Mouse (Mus musculus) adrenal gland, postnatal 14 days (tissue): Measurements from ENCODE around the gene Aes. TPM values are rescaled to one million over a fixed set of nuclear protein-coding genes. Genes with fewer than 3 reads are reported as not detected.

Experiments
- DNase-seq: peaks from one replicate; pipeline ENCODE4 v3.0.0; 2021; ENCODE audit warnings: mixed read lengths
- total RNA-seq: library from RNA; stranded (reverse); gene quantifications from 2 replicates; pipeline ENCODE4 v1.2.3, GENCODE M21; 2021

The Aes gene
- total RNA-seq, 1 experiment from 2014 or later = 698 TPM

DNA sequence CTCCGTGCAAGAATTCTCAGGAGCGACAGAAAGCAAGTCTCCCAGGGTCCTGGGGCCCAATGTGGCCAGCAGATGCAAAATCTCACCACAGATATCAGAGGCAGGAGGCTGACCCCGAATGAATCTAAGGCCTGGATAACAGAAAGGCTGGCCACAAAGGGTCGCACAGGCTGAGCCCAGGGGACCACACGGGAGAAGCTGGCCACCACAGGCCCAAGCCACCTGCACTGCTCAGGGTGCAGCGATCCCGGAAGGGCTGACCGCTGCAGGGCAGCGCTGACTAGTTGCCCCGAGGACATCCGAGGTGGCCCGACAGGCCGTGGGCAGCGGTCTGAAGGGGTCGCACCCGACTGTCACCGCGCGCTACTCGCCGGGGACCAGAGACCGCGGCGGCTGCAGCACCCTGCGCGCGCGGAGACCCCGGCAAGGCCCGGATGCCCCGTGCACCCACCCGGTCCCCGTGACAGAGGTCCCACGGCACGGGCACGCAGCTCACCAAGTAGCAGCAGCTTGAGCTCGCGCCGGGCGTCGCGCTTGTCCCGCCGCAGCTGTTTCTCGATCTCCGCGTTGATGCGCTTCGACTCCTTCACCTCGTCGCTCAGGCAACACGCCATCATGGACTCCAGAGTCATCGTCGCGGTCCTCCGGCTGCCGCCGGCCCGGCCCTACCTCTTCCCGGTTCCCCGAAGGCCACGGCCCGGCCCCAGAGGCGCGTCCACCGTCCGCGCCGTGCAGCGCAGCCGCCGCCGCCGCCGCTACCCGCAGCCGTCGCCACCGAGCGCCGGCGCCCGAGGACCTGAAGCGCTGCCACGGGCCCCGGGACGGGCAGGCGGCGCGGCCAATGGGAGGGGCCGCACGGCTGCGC is 14.8 kb upstream of the Aes start:
- no peak for DNase-seq

DNA sequence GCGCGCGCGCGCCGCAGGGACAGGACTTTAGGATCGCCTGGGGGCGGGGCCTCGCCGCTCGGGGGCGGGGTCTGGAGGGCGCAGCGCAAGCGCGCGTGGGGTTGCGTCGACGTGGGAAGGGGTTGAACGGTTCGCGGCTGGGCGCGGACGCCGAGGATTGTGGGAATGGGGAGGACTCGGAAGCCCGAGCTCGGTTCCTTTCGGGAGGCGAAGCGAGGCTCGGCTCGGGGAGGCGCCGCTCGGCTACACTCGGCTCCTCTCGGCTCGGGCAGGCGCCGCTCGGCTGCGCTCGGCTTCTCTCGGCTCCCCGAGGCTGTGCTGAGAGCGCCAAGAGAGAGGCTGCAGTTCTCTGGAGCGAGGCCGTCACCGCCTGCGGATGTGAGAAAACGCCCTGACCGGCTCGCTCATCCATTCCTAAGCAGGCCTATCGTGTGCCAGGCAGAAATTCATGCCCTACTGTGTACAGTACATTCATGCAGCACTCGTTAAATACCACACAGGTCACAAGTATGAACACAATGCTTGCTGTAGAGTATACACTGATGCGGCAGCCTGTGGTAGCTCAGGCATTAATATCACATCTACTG is 14.0 kb upstream of the Aes start, which contains the start of gene Gna11:
Gene Gna11 (minus strand): TSS at position 30 of the 587 bp plus-strand sequence.
- peak; percentile 100 for DNase-seq

DNA sequence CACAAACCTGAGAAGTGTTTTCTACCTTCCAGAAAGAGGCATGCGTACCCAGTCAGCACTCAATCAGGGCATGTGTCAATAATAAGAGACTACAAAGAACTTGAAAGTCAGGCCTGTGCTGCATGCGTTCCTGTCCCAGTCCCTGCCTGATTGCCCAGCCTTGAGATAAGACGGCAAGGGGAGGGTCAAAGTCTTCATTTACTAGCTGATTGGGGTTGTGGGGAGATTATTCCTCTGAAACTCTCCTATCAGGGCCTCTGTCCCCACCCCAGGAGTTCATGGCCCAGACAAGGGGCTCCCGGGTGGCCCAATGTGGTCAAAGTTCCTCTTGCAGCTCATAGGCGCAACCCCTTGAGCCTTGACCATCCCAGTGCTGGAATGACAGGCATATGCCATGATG is 13.0 kb upstream of the Aes start:
- no peak for DNase-seq

DNA sequence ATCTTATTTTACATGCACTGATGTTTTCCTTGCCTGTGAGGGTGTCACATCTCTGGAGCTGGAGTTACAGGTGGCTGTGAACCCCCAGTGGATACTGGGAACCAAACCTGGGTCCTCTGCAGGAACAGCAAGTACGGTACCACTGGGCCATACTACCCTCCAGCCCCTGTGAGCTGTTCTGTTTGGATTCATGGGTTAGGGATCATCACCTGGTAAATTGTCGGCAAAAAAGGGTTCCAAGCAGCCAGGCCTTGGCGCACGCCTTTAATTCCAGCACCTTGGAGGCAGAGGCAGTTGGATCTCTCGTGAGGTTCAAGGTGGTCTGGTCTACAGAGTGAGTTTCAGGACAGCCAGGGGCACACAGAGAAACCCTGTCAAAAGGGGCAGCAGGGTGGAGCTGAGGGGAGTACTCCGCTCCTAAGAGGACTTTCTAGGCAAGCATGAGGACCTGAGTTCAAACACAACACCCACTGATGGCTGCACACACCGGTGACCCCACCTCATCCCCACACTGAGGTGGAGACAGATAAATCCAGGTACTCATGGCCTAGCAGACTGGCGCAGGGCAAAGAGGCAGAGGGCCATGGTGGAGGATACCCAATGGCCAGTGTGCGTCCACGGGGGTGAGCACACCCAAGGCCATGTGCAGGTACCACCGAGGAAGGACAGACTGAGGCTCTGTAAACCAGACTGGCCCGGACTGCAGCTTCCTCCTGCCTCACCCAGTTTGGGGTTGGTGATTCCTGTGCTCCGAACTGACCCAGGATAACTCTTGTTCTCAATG is 12.3 kb upstream of the Aes start:
- DNase-seq = no peak

DNA sequence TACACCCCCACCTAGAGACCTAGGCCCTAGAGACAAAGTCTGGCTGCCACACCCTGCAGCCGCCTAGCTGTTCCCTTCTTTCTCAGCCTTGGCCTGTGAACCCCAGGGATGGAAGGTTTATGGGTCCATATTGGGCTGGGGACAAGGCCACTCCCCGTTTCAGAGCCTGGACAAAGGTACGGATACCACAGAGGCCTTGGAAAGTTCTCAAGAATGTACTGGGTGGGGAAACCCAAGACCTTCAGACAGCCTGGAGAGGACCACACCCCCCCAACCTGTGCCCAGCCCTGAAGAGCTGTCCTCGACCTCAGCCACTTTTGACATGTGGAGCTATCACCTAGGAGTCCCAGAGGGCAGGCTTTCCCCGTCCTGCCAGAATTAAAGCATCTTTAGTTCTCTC is 10.3 kb upstream of the Aes start:
- DNase-seq = no peak

DNA sequence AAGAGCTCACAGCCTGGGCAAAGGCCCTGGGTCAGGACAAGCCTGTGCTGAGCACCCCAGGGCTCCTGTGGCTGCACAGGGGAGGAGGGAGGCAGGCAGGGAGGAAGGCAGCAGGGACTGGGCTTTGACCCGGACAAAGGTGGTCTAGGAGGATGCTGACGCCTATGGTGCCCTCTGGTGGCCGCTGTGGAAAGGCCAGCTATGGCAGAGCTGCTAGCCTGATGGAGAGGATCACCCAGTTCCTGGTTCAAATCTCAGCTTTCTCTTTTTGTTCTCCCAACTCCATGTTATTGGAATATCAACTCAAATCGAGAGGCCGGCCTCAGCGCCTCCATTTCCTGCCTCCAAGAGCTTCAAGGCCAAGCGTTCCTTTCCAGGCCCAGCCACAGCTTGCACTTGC is 9.0 kb upstream of the Aes start:
- DNase-seq = peak; percentile 83

DNA sequence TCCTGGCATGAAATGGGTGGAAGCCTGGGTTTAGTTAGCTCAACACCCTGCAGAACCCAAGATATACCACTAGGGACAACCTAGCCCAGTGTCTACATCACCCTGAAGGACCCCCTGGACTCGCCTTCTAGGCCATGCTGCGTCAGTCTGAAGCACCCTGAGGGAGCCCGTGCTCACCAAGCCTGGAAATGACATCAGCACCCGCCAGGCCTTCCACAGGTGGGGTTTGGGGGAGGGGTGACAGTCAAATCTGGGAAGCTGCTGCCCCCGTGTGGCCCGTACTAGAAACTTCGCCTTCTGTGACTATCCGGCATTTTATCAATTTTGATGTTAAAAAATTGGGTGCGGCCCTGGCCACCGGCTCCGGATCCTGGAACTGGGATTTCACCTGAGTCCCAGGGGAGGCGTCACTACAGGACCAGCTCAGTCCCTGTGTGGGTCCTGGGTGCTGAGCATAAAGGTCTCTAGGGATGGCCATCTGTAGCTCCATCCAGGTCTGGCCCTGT is 7.6 kb upstream of the Aes start:
- peak; percentile 94 for DNase-seq

DNA sequence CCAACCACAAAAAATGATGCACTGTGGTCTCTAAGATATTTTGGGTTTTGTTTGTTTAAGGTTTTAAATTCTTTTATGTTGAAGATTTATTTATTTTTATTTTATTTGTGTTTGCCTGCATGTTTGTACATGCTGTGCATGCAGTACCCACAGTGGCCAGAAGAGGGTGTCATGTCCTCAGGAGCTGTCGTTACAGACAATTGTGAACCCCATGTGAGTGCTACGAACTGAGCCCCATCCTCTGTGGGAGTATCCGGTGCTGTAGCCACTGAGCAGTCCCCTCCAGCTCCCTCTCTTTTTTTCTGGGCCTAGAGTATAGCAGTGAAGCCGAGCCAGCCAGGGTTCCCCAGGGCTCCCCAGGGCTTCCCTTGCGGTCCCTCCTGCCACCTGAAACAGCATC is 6.1 kb upstream of the Aes start:
- DNase-seq = peak; percentile 49

DNA sequence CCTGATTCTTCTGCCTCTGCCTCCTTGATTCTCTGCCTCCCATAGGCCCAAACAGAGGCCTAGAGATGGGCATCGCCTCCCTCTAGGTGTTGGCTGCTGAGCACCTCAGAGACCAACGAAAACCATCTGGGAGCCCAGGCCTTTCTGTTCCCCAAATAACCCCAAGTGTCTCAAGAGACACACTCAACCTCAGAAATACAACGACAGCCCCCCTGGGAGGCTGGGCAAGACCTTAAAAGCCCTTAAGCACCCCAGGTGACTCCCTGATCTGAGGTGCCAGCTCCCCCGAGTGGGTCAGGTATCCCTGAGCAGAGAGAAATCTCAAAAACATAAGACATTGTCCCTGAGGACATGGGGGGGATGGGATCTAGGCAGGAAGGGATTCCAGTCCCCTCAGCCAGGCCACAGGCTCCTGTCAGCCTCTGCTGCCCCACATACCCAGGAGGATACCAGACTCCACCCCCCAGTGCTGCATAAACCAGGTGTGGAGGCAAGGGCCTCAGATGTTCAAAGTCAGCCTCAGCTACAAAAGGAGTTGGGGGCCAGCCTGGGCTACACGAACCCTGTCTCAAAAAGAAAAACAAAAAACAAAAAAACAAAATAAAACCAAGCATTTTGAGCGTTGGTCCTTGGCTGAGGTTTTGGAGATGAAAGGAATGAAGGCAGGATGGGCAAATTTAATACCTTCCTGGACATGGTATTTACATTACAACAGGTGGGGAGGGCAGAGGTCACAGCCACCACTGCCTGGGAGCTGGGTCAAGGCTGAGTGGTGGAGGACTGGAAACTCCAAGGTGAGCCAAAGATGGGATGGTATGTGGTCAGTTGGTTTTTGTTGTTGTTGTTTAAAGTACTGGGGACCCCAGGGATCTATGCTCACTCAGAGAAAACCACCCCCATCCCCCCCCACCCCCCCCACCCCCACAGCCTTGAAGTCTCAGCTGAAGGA is 5.2 kb upstream of the Aes start:
- DNase-seq = no peak

DNA sequence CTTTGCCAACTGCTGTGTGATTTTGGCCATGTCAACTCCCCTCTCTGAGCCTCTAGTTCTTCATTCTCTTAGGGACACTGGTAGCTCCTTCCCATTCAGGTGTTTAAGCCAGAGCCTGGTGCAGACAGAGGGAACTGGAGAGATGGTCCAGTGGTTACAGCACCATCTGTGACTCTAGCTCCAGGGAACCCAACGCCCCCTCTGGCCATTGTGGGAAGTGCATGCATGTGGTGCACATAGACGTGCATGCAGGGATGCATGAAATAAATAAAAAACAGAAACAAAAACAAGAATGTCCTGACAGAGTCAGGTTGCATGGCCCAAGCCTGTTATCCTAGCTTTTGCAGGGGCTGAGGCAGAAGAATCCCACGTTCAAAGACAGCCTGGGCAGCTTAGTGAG is 3.0 kb upstream of the Aes start:
- no peak for DNase-seq

DNA sequence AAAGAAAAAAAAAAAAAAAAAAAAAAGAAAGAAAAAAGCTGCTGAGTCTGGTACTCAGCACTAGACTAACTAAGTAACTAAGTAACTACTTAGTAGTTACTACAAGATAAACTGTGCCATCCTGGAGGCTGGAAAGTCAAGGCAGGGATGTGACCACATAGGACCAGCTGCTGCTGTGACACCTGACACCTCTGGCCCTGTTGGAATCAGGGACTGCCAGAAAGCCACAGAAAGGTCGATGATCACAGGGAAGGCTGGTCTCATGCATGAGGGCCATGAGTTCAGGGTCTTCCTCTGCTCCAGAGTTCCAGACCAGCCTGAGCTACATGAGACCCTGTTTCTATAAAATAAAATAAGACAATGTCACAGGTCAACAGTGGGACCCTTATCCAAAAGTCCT is 1.8 kb upstream of the Aes start:
- DNase-seq = no peak

DNA sequence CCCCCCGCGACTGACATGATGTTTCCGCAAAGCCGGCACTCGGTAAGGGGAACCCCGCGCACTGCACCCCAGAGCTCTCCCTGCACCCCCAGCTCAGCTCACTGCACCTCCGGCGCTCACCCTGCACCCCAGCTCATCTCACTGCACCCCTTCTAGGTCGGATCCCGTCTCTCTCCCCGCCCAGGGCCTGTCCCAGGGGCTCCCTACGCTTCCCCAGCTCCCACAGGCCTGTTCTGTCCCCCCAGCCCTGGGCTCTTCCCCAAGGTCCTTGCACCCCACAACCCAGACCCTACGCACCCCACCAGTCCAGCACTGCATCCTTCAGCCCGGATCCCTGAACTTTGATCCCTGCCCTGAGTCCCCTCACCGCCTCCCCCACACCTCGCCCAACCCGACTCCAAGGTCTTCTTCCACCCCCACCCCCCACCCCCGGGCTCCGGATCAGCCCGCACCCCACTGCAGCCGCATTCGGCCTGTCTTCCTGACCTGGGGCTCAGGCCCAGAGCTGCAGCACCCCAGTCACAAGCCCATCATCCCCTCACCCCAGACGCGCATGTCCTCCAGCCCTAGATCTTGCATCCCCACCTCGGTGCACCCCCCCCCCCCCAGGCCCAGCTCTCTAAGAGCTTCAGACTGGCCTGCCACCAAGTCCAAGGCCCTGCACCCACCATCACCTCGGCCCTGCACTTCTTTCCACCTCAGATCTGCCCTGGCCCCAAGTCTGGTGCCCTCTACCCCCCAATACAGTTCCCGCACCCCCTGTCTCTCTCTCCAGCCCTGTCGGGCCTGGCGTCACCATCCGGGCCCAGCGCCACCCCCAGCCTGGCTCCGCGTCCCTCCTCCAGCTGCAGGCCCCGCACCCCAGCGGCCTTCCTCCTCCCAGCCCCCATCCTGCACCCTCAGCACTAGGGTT is 595 bp downstream of the Aes start:
- DNase-seq = peak; percentile 91

DNA sequence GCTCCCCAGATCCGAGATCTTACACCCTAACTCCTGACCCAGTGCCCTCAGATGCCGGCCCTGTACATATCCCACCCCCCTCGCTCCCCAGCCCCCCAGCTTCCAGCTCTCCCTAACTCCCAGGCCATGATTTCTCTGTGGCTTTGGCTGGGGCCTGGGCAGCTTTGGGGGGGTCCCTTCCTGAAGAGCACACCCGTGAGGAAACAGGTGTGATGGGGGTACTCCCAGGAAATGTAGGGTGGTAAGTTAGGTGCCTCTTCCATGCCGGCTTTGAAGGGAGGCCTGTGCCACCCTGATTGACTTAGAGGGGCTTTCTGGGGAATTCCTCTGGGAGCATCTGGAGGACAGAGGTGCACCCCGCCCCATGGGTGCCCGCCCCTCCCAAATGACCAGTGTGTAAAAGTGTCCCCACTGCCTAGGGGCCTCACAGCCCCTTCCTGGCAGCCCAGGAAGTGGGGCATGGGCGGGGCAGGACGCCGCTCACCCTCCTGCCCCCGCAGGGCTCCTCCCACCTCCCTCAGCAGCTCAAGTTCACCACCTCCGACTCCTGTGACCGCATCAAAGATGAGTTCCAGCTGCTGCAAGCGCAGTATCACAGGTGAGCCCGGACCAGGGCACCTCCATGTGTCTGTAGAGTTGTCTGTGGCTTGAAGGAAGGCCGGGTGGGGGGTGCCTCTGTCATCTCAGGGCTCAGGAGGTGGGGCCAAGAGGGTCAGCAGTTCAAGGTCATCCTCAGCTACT is 1.6 kb downstream of the Aes start:
- peak; percentile 73 for DNase-seq

DNA sequence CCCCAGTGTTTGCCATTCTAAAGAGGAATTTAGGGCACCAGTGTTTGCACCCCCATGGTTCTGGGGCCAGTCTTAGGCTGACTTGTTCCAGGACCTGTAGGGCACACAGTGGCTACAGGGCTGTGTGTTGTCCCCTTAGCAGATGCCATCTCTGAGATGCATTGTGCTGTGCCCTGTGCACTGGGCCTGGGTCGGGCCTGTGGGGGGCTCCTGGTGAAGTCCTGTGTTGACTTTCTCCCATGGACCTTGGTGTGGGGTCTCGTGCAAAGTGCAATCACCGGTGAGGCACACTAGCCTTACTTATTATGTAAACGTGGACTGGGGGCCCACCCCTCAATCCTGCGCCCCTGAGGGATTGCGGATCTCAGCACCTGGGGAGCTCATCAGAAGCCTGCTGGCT is 3.1 kb downstream of the Aes start:
- no peak for DNase-seq

DNA sequence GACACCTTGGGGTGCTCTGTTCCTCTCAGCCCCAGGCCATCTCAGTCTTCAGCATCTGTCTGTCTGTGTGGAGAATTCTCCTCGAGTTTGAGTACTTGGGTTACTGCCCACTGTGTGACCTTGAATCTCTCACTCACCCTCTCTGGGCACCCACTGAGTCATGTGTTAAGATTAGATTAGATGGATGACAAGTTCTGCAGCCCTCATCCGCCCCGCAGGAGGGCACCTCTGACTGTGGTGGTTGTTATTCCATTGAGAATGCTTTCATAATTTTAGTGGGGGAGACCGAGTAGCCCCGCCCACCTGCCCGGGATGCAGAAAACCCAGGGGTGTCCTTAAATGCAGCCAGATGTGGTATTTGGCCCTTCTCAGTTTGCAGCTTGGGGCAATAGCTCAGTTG is 4.2 kb downstream of the Aes start:
- DNase-seq = peak; percentile 83

DNA sequence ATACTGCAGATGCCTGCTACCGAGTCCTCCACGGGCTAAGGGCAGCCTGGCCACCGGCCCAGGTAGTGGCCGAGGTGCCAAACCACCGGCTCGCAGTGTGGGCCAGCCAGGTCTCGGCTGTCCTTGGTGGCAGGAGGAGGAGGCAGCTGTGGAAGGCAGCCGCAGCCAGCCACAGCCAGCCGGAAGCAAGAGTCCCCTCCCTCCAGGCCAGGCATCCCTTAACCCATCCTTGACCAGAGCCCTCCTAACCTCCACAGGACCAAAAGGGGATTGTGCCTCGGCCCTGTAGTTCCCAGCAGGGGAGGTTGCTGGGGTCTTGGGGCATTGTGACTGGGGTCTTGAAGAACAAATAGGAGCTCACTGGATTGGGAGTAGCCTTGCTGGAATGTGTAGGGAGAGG is 4.9 kb downstream of the Aes start:
- DNase-seq = peak; percentile 80

DNA sequence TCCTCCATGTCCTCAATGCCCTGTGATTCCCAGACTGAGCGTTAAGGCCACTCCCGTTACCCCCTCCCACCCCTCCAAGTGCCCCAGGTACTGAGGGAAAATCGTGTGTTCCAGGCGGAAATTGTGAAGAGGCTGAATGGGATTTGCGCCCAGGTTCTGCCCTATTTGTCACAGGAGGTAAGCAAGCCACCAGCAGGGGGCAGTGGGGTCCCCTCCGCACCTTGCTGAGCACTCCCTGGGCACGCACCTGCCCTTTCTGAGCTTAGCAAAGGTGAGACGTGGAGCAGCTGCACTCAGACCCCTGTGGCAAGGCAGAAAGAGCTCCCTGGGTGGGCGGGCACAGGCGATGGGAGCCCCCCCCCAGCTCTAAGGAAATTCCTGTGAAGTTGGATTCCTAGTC is 5.4 kb downstream of the Aes start:
- peak; percentile 71 for DNase-seq

DNA sequence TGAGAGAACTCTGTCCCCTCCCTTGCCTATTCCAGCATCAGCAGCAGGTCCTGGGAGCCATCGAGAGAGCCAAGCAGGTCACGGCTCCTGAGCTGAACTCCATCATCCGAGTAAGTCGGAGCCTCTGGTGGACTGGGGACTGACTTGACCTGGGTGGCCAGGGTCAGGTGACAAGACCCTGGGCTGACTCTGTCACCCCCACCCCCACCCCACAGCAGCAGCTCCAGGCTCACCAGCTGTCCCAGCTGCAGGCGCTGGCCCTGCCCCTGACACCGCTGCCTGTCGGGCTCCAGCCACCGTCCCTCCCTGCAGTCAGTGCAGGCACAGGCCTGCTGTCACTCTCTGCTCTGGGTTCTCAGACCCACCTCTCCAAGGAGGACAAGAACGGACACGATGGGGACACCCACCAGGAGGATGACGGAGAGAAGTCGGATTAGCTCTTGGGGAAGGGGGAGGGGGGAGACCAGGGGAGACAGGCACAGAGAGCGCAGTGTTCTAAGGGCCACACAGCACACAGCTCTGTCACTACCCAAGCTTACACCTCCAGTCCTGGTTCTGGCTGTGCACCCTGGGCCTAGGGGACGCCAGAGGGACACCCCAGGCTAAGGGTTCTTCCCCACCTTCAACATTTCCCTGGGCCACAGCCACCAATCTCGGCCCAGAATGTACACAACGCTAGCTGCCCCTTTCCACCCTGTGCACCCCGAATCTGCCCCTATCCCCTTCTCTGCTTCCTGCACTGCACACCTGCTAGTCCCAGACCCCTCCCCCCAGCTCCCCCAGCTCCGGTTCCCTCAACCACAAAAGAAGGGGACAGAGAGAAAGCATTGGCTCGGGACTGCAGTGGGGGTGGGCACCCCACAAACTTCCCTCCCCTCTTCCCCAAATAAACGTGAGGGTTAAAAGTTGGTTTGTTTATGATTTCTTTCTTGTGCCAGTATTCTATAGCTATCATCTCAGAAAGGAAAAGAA is 6.3 kb downstream of the Aes start:
- DNase-seq = no peak
